Mouse (Mus musculus) heart, embryonic 13.5 days (tissue): ENCODE results near the gene Kcnip1. TPM values are rescaled to one million over a fixed set of nuclear protein-coding genes. Genes with fewer than 3 reads are reported as not detected.

Experiments used
- ATAC-seq: fragments of 200-750 bp; cut with Nextera tagmentation; 2 replicates; pipeline ENCODE4 v1.8.0; 2017; ENCODE audit warnings: moderate TSS enrichment; ENCODE audit not compliant: insufficient number of reproducible peaks, low FRiP score, low TSS enrichment; ENCODE audit errors: extremely low read depth
- H3K27ac ChIP-seq: fragments of 300-500 bp; sonication (generic); replicated peaks from 2 replicates; pipeline ENCODE4 v1.5.1; 2015; ENCODE audit warnings: moderate library complexity, mild to moderate bottlenecking, inconsistent platforms
- H3K27me3 ChIP-seq: fragments of 300-500 bp; sonication (generic); replicated peaks from 2 replicates; pipeline ENCODE4 v1.6.1; 2015; ENCODE audit warnings: mild to moderate bottlenecking, inconsistent platforms
- H3K36me3 ChIP-seq: fragments of 300-500 bp; sonication (generic); 2 replicates; pipeline ENCODE4 v1.6.1; 2015; ENCODE audit warnings: mild to moderate bottlenecking, inconsistent platforms
- H3K4me1 ChIP-seq: fragments of 300-500 bp; sonication (generic); 2 replicates; pipeline ENCODE4 v1.6.1; 2015; ENCODE audit warnings: inconsistent platforms
- H3K4me2 ChIP-seq: fragments of 300-500 bp; sonication (generic); 2 replicates; pipeline ENCODE4 v1.6.1; 2015; ENCODE audit warnings: inconsistent platforms, mild to moderate bottlenecking, moderate library complexity
- H3K4me3 ChIP-seq: fragments of 300-500 bp; sonication (generic); 2 replicates; pipeline ENCODE4 v1.5.1; 2015; ENCODE audit warnings: moderate library complexity, mild to moderate bottlenecking, inconsistent platforms
- H3K9ac ChIP-seq: fragments of 300-500 bp; sonication (generic); 2 replicates; pipeline ENCODE4 v1.6.1; 2015; ENCODE audit warnings: inconsistent platforms, mild to moderate bottlenecking, moderate library complexity
- H3K9me3 ChIP-seq: fragments of 300-500 bp; sonication (generic); 2 replicates; pipeline ENCODE4 v1.6.1; 2016; ENCODE audit warnings: inconsistent platforms
- WGBS: fragments of 180-500 bp; shearing (Covaris S2); methylation state at CpG from one replicate; pipeline ENCODE4 v1.1.7; 2015; ENCODE audit warnings: mixed read lengths; 5-methylcytosine and 5-hydroxymethylcytosine counted together
- polyA plus RNA-seq: library from polyadenylated mRNA; unstranded; fragments of >200 nt; fragmentation: Nextera tagmentation; extraction: Ambion mirVana; gene quantifications from 2 replicates; pipeline ENCODE4 v1.2.1, GENCODE M21; 2015

The Kcnip1 gene
- polyA plus RNA-seq, 1 experiment from 2014 or later: 0.15 TPM

DNA sequence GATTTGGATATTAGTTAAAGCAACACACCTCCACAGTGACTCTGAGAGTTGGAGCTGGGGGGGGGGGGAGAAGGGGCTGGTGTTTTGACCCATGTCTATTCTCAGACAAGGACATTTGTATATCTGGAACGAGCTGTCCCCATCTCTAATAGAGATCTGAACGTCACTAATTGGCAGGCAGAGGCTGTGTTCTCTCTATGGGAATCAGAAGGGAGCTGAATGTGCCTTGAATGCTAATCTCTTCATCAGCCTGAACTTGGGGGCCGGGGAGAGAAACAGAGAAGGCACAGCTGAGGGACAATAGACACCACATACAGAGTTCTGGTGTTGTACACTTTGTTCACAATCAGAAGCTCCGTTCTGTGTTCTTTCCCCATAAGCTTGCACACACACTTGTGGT, 206.4 kb downstream of the Kcnip1 start:
- no peaks in the 10 kb centered on the region for H3K4me1 ChIP-seq
- H3K4me3 ChIP-seq: no peak overlapping the region
- no peaks in the 10 kb centered on the region for H3K36me3 ChIP-seq
- no peaks in the 10 kb centered on the region for H3K9me3 ChIP-seq
- no peak for ATAC-seq
- H3K27me3 ChIP-seq: peaks cover 30% of the 10 kb centered on the region
- WGBS: 64% methylated on average over 4 of the region's 4 CpGs
- no peak overlapping the region for H3K27ac ChIP-seq
- H3K4me2 ChIP-seq: no peak overlapping the region
- no peak overlapping the region for H3K9ac ChIP-seq

DNA sequence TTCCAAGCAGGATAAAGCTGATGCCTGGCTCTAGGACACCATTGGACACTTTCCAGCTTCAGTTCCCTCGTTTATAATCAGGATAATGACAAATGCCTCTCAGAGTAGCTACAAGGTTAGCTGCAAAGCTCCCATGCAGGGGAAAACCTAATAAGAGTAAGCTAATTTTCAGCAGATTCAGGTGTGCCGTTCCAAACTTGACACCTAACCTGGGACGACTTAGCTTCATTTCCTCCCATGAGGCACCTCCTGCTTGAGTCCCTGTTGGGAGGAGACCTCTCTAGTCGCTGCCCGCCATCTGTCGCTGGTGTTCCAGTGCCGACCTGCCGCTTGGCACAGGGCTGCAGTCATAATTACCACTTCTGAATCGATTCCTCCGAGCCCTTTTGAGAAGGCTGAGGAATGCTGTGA, 211.4 kb downstream of the Kcnip1 start:
- Histone ChIP-seq H3K9me3 (no peaks in the 10 kb centered on the region), H3K4me3 (no peak overlapping the region), H3K4me1 (no peaks in the 10 kb centered on the region), H3K27ac (no peak overlapping the region), H3K36me3 (no peaks in the 10 kb centered on the region), H3K4me2 (no peak overlapping the region), H3K9ac (no peak overlapping the region), H3K27me3 (peaks cover 44% of the 10 kb centered on the region)
- WGBS: 26% methylated on average over 10 of the region's 10 CpGs
- no peak for ATAC-seq

DNA sequence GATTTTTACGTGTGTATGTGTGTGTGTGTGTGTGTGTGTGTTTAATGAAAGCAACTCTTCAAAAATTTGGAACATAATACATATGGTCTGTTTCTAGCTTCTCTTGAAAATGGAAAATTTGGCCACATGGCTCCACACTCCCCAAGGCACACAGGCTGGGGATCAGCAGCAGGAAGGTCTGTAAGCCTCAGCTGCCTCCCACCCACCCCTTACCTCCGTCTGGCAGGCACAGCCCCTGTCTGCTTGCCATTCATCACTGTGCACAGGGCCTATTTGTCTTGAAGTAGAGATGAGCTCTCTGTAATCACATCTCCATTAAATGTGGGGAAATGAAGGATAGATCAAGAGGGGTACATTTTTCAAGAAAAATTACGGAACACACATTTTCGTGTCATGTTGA, 212.7 kb downstream of the Kcnip1 start:
- no peak overlapping the region for H3K27ac ChIP-seq
- WGBS: 63% methylated on average over 4 of the region's 4 CpGs
- no peaks in the 10 kb centered on the region for H3K36me3 ChIP-seq
- ATAC-seq: no peak
- no peak overlapping the region for H3K4me2 ChIP-seq
- H3K9ac ChIP-seq: no peak overlapping the region
- no peaks in the 10 kb centered on the region for H3K9me3 ChIP-seq
- H3K4me3 ChIP-seq: no peak overlapping the region
- H3K4me1 ChIP-seq: no peaks in the 10 kb centered on the region
- peaks cover 44% of the 10 kb centered on the region for H3K27me3 ChIP-seq

DNA sequence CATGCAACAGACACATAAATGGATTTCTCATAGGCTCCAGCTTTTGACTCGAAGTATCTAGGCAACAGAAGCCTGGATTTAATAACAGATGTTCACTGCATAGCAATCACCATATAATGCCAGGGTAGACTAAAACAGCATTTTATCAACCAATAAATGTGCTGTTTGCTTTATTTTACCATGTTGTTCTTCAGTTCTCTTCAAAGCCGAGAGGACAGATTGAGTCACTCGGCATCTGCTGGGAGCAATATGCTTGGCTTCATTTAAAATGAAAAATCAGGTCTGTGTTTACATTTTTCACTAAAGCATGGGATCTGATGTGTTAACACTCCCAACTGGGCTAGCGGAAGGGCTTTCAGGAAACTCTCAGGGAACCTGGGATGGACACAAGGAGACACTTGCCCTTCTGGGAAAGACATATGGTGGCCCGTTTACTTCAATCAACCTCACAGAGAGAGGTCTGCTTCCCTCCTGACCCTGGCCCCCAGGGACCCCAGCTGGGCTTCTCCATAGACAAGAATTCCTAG, 220.3 kb downstream of the Kcnip1 start:
- Histone ChIP-seq H3K4me2 (no peak overlapping the region), H3K4me1 (peaks cover 14% of the 10 kb centered on the region), H3K27me3 (no peaks in the 10 kb centered on the region), H3K9me3 (no peaks in the 10 kb centered on the region), H3K27ac (no peak overlapping the region), H3K9ac (no peak overlapping the region), H3K4me3 (no peak overlapping the region), H3K36me3 (no peaks in the 10 kb centered on the region)
- ATAC-seq: no peak
- WGBS: 63% methylated on average over 5 of the region's 5 CpGs

DNA sequence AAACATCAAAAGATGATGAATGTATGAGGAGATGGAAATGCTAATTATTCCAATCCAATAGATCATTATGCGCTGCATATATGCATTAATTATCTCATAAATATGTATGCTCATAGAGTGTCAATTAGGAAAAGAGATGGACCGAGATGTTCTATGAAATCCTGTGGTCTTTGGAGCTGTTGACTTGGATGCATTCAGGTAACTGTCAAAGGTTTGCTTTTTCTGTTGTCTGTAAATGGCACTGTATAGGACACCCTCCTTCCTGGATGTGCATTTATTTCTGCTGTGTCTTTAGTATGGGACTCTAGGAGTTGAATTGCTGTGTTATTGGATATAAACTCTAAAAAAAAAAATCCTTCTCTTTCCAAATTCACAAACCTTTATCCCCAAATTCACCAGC, 220.9 kb downstream of the Kcnip1 start:
- ATAC-seq: no peak
- 81% methylated on average over 2 of the region's 2 CpGs for WGBS
- Histone ChIP-seq H3K36me3 (no peaks in the 10 kb centered on the region), H3K4me2 (no peak overlapping the region), H3K4me3 (no peak overlapping the region), H3K4me1 (peaks cover 18% of the 10 kb centered on the region), H3K27me3 (no peaks in the 10 kb centered on the region), H3K9ac (no peak overlapping the region), H3K27ac (no peak overlapping the region), H3K9me3 (no peaks in the 10 kb centered on the region)

DNA sequence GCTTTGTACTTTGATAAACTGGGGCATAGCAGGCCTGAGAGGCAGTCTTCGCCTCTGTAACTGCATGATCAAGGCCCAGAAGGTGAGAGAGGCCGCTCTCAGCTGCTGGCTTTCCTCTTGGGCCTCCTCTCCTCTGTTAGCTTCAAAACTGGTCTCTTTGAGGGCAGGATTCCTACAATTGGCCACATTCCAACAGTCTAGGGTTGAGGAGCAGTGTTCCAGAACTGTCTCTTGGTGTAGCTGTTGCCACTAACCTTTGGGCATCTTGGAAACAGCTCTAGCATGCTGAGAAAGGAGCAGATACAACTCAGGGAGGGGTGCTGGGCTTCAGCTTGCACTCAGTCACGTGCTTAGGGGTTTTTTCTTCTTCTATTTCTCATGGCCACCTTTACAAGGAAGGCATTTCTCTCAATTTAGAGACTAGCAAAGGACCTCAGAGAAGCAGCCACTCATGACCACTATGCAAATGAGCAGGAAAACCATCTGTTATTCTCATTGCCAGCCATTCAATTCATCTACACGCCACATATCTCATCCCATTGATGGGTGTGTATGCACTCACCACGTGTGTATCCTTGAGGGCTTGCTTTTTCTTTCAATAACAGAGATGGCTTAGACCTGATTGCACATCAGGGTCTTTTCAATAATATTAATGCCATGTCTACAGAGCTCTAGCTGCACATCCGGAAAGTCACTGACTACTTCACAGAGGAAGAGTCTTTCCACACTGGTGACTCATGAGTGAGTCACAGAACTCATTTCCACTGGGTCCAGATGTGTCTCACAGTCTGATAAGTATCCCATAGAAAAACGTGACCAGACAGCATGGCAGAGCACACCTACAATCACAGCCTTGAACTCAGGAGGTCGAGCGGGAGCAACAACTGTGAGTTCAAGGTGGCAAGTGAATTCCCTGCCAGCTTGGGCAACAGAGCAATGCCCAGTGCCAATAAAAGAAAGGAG, 225.7 kb downstream of the Kcnip1 start:
- no peak for ATAC-seq
- H3K4me3 ChIP-seq: no peak overlapping the region
- H3K9me3 ChIP-seq: no peaks in the 10 kb centered on the region
- no peak overlapping the region for H3K4me2 ChIP-seq
- no peak overlapping the region for H3K27ac ChIP-seq
- 67% methylated on average over 9 of the region's 9 CpGs for whole genome bisulfite sequencing
- no peak overlapping the region for H3K9ac ChIP-seq
- no peaks in the 10 kb centered on the region for H3K27me3 ChIP-seq
- H3K4me1 ChIP-seq: peaks cover 21% of the 10 kb centered on the region
- no peaks in the 10 kb centered on the region for H3K36me3 ChIP-seq

DNA sequence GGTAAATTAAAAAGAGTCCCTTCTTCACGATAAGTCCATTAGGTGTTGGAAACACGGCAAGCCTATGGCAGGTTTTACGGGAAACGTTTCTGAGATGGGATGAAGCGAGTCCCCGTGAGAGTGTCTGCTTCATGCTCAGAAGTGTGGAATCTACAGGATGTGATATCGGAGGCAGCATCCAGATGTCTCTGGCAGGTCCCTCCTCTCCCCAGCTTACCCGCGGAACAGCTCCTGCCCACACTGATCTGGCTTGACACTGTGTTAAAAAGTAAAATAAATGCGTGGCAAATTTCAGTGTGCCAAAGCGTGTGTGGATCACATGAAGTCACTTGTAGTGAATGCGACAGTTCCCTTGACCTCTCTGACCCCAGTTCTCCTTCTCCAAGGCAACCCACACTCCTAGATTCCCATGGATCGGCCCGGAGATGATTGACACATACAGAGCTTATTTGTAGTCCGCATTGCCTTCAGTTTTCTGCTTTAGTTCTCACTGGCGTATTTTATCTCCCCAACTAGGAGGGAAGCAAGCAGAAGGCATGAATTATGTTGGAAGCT, 231.7 kb downstream of the Kcnip1 start:
- H3K9ac ChIP-seq: no peak overlapping the region
- no peak overlapping the region for H3K27ac ChIP-seq
- H3K4me3 ChIP-seq: no peak overlapping the region
- no peak overlapping the region for H3K4me2 ChIP-seq
- no peak for ATAC-seq
- H3K36me3 ChIP-seq: no peaks in the 10 kb centered on the region
- peaks cover 5% of the 10 kb centered on the region; the same call in 1 of the 2 replicates for H3K27me3 ChIP-seq
- no peaks in the 10 kb centered on the region for H3K4me1 ChIP-seq
- WGBS: 71% methylated on average over 16 of the region's 16 CpGs
- no peaks in the 10 kb centered on the region for H3K9me3 ChIP-seq

DNA sequence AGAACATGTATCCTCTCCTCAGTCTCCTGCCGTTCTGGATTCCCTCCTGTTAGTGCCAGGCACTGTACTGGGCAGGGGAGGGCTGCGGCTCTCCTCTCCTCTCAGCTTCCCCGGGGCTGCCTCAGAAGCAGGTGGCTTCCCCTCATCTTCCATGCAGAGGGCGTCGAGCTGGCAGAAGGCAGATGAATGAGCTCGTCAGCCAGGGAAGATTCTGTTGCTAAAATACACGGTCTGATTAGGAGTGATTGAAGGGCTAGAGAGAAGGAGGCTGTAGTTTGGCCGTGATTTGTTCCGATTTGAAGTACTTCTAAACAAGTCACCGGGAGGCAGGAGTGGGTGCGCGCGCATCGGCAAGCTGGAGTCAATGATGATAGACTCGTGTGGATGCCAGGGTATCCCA, 236.3 kb downstream of the Kcnip1 start:
- H3K9me3 ChIP-seq: no peaks in the 10 kb centered on the region
- 69% methylated on average over 15 of the region's 15 CpGs for WGBS
- no peaks in the 10 kb centered on the region for H3K36me3 ChIP-seq
- H3K4me2 ChIP-seq: no peak overlapping the region
- no peaks in the 10 kb centered on the region for H3K4me1 ChIP-seq
- no peak overlapping the region for H3K9ac ChIP-seq
- no peak for ATAC-seq
- H3K4me3 ChIP-seq: no peak overlapping the region
- H3K27ac ChIP-seq: no peak overlapping the region
- H3K27me3 ChIP-seq: peaks cover 14% of the 10 kb centered on the region; the same call in 1 of the 2 replicates

DNA sequence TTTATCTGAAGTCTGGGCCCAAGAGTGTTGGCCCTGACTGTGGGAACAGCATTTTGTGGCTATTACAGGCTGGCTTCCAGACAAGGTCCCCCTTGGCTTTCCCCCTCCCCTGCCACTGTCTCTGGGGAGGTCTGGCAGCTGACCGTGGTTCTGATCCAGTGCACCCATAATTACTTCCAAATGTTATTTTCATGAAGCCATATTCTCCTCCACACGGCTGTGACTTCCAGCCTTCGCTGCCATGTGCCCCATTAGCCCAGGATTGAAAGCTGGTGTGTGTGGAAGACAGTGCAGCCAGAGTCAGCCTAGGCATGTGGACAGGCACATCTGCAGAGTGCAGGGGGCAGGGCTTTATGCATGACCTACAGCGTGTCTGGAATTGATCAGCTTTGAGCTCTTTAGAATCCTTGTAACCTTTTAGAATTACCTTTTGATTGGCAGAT, 240.5 kb downstream of the Kcnip1 start:
- Histone ChIP-seq H3K36me3 (no peaks in the 10 kb centered on the region), H3K4me3 (no peak overlapping the region), H3K4me2 (no peak overlapping the region), H3K9ac (no peak overlapping the region), H3K27ac (no peak overlapping the region), H3K27me3 (peaks cover 14% of the 10 kb centered on the region; the same call in 1 of the 2 replicates), H3K4me1 (no peaks in the 10 kb centered on the region), H3K9me3 (no peaks in the 10 kb centered on the region)
- ATAC-seq: no peak
- 62% methylated on average over 4 of the region's 4 CpGs for WGBS

DNA sequence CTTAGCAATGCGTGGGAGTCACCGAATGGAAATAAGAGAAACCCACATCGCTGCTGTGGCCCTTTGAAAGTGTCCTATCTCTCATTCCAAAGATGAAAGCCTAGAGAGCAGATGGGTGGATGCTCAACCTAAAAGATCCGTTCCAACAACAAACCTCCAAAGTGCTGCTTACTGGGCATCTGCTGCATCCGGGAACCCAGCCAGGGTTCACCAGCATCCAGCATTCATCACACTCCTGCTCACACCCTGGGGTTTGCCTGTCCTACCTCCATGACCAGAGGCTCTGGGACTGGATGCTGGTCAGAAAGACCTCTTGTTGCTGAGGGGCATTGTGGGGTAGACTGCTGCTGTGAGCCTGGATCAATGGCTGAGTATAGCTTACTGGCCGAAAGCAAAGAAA, 241.4 kb downstream of the Kcnip1 start:
- H3K9ac ChIP-seq: no peak overlapping the region
- no peaks in the 10 kb centered on the region for H3K36me3 ChIP-seq
- no peak overlapping the region for H3K4me2 ChIP-seq
- no peak overlapping the region for H3K27ac ChIP-seq
- ATAC-seq: no peak
- H3K9me3 ChIP-seq: no peaks in the 10 kb centered on the region
- no peaks in the 10 kb centered on the region for H3K4me1 ChIP-seq
- H3K27me3 ChIP-seq: peaks cover 12% of the 10 kb centered on the region; the same call in 1 of the 2 replicates
- H3K4me3 ChIP-seq: no peak overlapping the region
- 80% methylated on average over 6 of the region's 6 CpGs for WGBS

DNA sequence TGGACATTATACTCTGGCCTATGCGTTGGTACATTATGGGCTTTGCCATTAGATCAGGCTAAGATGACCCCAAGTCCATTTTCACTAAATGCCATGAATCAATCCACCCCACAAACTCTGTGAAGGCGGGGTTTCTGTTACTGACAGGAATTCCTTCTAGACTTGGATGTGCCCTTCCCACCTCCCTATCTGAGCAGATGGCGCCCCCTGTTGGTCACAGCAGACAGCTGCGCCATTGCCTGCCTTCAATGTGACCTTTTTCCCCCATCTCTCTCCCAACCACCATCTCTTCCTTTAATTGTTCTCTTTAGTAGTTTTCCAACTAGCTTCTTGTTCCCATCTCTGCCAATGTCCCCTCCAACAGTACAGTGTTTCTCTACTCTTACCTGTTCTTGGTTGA, 243.0 kb downstream of the Kcnip1 start:
- 85% methylated on average over 4 of the region's 4 CpGs for WGBS
- no peak overlapping the region for H3K27ac ChIP-seq
- no peak for ATAC-seq

More for the DNA sequence above, 243.0 kb downstream of the Kcnip1 start:
- Histone ChIP-seq H3K9ac (no peak overlapping the region), H3K4me3 (no peak overlapping the region), H3K4me2 (no peak overlapping the region), H3K4me1 (no peaks in the 10 kb centered on the region), H3K36me3 (no peaks in the 10 kb centered on the region), H3K27me3 (0 out of 2 replicates have a peak, but pooled peaks cover 3% of the 10 kb centered on the region), H3K9me3 (no peaks in the 10 kb centered on the region)
